Mouse (Mus musculus) lung, postnatal 25 days (tissue): ENCODE results near the gene Commd3.

Source experiments
- DNase-seq: peaks from one replicate; pipeline ENCODE4 v3.0.0; 2022; ENCODE audit warnings: low spot score

Gene Commd3

GRCm38 (mm10) chr2:18672133-18672765, at the start of gene Commd3:
Gene Commd3, plus strand, starts transcription at chr2:18672384.
- peak; percentile 92 for DNase-seq

- no peak for DNase-seq
These were observed 49.0 kb upstream of the Commd3 start for GRCm38 (mm10) chr2:18623219-18623618.

GRCm38 (mm10) chr2:18630547-18630946, 41.6 kb upstream of the Commd3 start:
- DNase-seq: no peak

- no peak for DNase-seq
These were observed 37.1 kb upstream of the Commd3 start for GRCm38 (mm10) chr2:18635052-18635451.

GRCm38 (mm10) chr2:18648563-18648962, 23.6 kb upstream of the Commd3 start:
- DNase-seq: no peak

- no peak for DNase-seq
These were observed 17.4 kb upstream of the Commd3 start for GRCm38 (mm10) chr2:18654821-18655220.

- no peak for DNase-seq
These were observed 8.2 kb upstream of the Commd3 start for GRCm38 (mm10) chr2:18664003-18664402.

GRCm38 (mm10) chr2:18671041-18671440, 1.1 kb upstream of the Commd3 start:
- no peak for DNase-seq

GRCm38 (mm10) chr2:18672766-18673164, 581 bp downstream of the Commd3 start:
- no peak for DNase-seq

- no peak for DNase-seq
These were observed 1.6 kb downstream of the Commd3 start for GRCm38 (mm10) chr2:18673766-18674165.

GRCm38 (mm10) chr2:18674193-18674902, 2.2 kb downstream of the Commd3 start:
- no peak for DNase-seq

GRCm38 (mm10) chr2:18675681-18676456, 3.7 kb downstream of the Commd3 start:
- no peak for DNase-seq

GRCm38 (mm10) chr2:18676457-18676935, 4.3 kb downstream of the Commd3 start:
- DNase-seq: peak; percentile 67

- peak; percentile 51 for DNase-seq
These were observed 4.8 kb downstream of the Commd3 start, which contains the start of gene Bmi1 for GRCm38 (mm10) chr2:18676936-18677491. Gene Bmi1, plus strand, starts transcription at chr2:18677018.

- DNase-seq: no peak
These were observed 5.7 kb downstream of the Commd3 start for GRCm38 (mm10) chr2:18677631-18678471.

GRCm38 (mm10) chr2:18679701-18680100, 7.5 kb downstream of the Commd3 start:
- no peak for DNase-seq

- DNase-seq: no peak
These were observed 8.3 kb downstream of the Commd3 start for GRCm38 (mm10) chr2:18680501-18680900.

- peak; percentile 66 for DNase-seq
These were observed 8.8 kb downstream of the Commd3 start for GRCm38 (mm10) chr2:18680961-18681360.

- no peak for DNase-seq
These were observed 11.9 kb downstream of the Commd3 start for GRCm38 (mm10) chr2:18684062-18684461.

- no peak for DNase-seq
These were observed 14.2 kb downstream of the Commd3 start for GRCm38 (mm10) chr2:18686386-18686785.

GRCm38 (mm10) chr2:18686826-18687519, 14.8 kb downstream of the Commd3 start:
- no peak for DNase-seq
